ENCODE assay signal across 8 mouse cellular contexts in the genomic region with DNA sequence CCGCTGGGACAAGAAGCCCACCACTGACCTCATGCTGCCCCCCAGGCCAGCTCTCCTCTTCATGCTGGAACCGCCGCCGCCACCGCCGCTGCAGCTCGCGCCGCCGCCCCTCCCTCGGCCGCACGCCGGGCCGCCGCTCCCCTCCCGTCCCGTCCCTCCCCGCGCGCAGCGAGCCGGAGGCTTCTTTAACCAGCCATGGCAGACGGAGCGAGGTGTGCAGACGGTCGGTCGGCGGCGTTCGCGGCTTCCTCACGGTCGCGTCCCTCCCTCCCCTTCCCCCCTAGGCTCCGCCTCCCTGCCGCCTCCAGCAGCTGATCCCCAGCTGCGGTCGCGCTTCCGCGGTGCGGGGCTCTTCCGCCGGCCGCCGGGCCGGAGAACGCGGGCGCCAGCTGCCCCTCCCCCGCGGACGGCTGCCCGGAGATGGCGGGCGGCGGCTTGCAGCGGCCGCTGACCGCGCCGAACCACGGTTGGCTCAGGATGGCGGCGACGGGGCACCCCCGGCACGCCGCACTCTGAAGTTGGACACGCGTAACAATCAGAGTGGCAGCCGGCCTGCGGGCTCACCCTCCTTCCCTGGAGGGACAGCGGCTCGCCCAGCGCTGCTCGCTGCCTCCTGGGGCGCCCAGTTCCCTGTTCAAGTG. TPM values are rescaled to one million over a fixed set of nuclear protein-coding genes. Genes with fewer than 3 reads are reported as not detected.
DNase-seq lines count a peak whose midpoint lies in the region; ATAC-seq and TF ChIP-seq lines count a peak whose summit lies in the region.

A gene (minus strand): TSS at position 266 of the 641 bp plus-strand sequence.

- no peaks in the 10 kb centered on the region for H3K9me3 ChIP-seq in hindbrain, embryonic 12.5 days (replicated peaks)

- no peak for DNase-seq in Patski (ENCODE audit: low read depth, low spot score)
- peak; percentile 81 to 82 for DNase-seq in cerebellum, postnatal 14 days
- DNase-seq in frontal cortex, postnatal 14 days (ENCODE audit: low spot score in 2 of 2), result peak; percentile 38 to 59
- DNase-seq in layer of hippocampus, postnatal 14 days (ENCODE audit: low spot score in 2 of 2), result peak; percentile 67 to 73
- peak; percentile 80 for DNase-seq in lung, postnatal 10 days
- peak; percentile 78 for DNase-seq in ovary, postnatal 36 days (ENCODE audit: low spot score)
- DNase-seq in thymus, postnatal 14 days, result peak; percentile 89

- in situ Hi-C loops in Patski (cut with MboI; ENCODE audit: low pct_unique_long_range_greater_than_20kb), result no loop called here

- H3K4me2 ChIP-seq in hindbrain, embryonic 12.5 days (replicated peaks), result peak within 1 kb of the TSS; percentile 68

- no peaks in the 10 kb centered on the region for H3K27me3 ChIP-seq in Patski
- no peaks in the 10 kb centered on the region for H3K27me3 ChIP-seq in hindbrain, embryonic 12.5 days

- peak within 1 kb of the TSS; percentile 90 for H3K4me3 ChIP-seq in hindbrain, embryonic 12.5 days

- peak within 1 kb of the TSS; percentile 99 for H3K27ac ChIP-seq in hindbrain, embryonic 12.5 days

- H3K4me1 ChIP-seq in hindbrain, embryonic 12.5 days, result peaks cover 18% of the 10 kb centered on the region

- POLR2A ChIA-PET in Patski (lab: Charles Lee), result interaction anchor here (1.9 kb wide), 1 partner anchor 9 kb away, joined by 5 read pairs; no protein-coding TSS in a partner anchor

- ATAC-seq in Patski, result peak; percentile 51
- ATAC-seq in hindbrain, embryonic 12.5 days (ENCODE audit: low FRiP score), result peak; percentile 82

- CTCF ChIA-PET in Patski (lab: Charles Lee), result no interaction called here

- under 1% methylated on average over 47 of the region's 79 CpGs for WGBS in hindbrain, embryonic 12.5 days

- H3K9ac ChIP-seq in hindbrain, embryonic 12.5 days, result peak within 1 kb of the TSS; percentile 78

- TF ChIP-seq CTCF in Patski (IDR thresholded peaks at IDR 0.05), result no peak

- no peaks in the 10 kb centered on the region for H3K36me3 ChIP-seq in hindbrain, embryonic 12.5 days

RNA-seq across cellular contexts. Expression of the gene that starts here (rescaled TPM):
- 33.2 TPM for polyA plus RNA-seq in Patski (2021)
- 28.1 and 30.5 TPM in 2 replicates for polyA plus RNA-seq in hindbrain, embryonic 12.5 days (2016; fragmentation: Nextera tagmentation; extraction: Ambion mirVana)
- total RNA-seq in layer of hippocampus, postnatal 14 days (2021), result 10 to 100 TPM; 59.4 to 70.9 TPM
